Mouse (Mus musculus): ENCODE results near the gene Gabrb2. TPM values are rescaled to one million over a fixed set of nuclear protein-coding genes. Genes with fewer than 3 reads are reported as not detected.

Gabrb2 gene
- polyA plus RNA-seq, 1 experiment from 2014 or later, result 1.6 TPM

DNA sequence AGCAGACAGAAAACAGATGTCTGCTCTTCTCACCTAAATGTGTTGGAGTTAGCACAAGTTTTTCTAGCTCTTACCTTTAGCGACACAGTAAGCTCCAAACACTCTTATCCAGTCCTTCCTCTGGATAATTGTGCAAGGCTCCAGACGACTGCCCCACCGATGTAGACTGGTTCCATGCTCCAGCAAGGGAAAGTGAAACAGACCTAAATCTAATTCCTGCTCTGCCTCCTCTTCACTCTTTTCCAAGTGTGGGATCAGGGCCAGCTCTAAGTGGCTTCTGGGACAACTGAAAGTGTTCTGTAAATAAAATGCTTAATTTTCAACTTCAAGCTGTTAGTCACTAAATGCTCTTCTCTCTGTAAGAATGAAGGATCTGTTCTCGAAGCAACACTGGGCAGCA lies 201.6 kb downstream of the Gabrb2 start:
- ATAC-seq (ENCODE audit: low read depth) (no peak), DNase-seq (ENCODE audit: low spot score) (no peak)
- 87% methylated on average over 4 of the region's 4 CpGs for WGBS

DNA sequence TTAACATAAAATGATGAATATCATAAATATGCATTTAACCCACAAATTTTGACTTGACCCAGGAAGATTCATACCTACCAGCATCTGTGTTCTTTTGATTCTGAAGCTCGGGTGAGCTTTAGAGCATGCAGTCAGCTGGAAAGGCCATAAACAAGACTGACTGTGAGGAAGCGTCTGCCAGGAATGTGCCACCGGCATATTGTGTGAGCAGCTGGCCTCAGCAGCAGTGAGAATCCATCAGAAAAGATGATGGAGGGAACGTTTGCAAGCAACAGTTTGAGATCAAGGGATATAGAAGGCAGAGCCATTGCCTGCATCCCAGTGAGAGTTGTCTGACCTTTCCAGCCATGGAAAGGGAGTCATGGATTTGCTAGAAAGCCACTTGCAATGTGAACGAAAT lies 230.6 kb downstream of the Gabrb2 start:
- Histone ChIP-seq H3K9me3 (ENCODE audit: control insufficient read depth, low read length) (no peaks in the 10 kb centered on the region), H3K9ac (ENCODE audit: low read depth, low read length) (no peak overlapping the region), H3K27ac (replicated peaks; ENCODE audit: low read depth, low read length) (no peak overlapping the region), H3K27me3 (replicated peaks; ENCODE audit: control insufficient read depth, insufficient read depth, low read length) (no peaks in the 10 kb centered on the region), H3K4me1 (ENCODE audit: control insufficient read depth, insufficient read depth, low read length) (no peaks in the 10 kb centered on the region), H3K36me3 (ENCODE audit: control insufficient read depth, insufficient read depth, low read length) (no peaks in the 10 kb centered on the region), H3K4me2 (ENCODE audit: low read depth, low read length) (no peak overlapping the region), H3K4me3 (ENCODE audit: low read depth, low read length) (no peak overlapping the region)
- WGBS, result 53% methylated on average over 5 of the region's 5 CpGs
- ATAC-seq (ENCODE audit: low read depth) (no peak), DNase-seq (ENCODE audit: low spot score) (peak; percentile 1)

More for the DNA sequence above, 201.6 kb downstream of the Gabrb2 start:
- Histone ChIP-seq H3K27me3 (replicated peaks; ENCODE audit: control insufficient read depth, insufficient read depth, low read length) (no peaks in the 10 kb centered on the region), H3K4me2 (ENCODE audit: low read depth, low read length) (no peak overlapping the region), H3K9ac (ENCODE audit: low read depth, low read length) (no peak overlapping the region), H3K36me3 (ENCODE audit: control insufficient read depth, insufficient read depth, low read length) (no peaks in the 10 kb centered on the region), H3K4me3 (ENCODE audit: low read depth, low read length) (no peak overlapping the region), H3K9me3 (ENCODE audit: control insufficient read depth, low read length) (no peaks in the 10 kb centered on the region), H3K27ac (replicated peaks; ENCODE audit: low read depth, low read length) (no peak overlapping the region), H3K4me1 (ENCODE audit: control insufficient read depth, insufficient read depth, low read length) (no peaks in the 10 kb centered on the region)

DNA sequence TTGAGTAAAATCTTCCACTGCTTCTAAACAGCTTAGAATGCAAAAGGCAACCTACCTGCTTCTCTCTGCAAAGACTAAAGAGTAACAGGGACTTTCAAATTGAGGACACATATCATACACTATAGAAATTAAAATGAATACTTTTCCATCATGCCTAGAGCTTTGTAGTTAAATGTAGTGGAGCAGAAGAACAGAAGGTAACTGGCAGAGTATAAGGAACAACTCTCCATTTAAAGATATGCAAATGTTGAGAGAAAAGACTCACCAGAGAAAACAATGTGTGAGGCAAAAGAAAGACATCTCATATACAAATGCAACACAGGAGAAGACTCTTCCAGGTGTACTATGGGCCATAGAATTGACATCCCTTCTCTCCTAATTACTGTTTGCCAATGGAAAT lies 232.0 kb downstream of the Gabrb2 start:
- Histone ChIP-seq H3K27ac (replicated peaks; ENCODE audit: low read depth, low read length) (no peak overlapping the region), H3K9ac (ENCODE audit: low read depth, low read length) (no peak overlapping the region), H3K4me3 (ENCODE audit: low read depth, low read length) (no peak overlapping the region), H3K9me3 (ENCODE audit: control insufficient read depth, low read length) (no peaks in the 10 kb centered on the region), H3K27me3 (replicated peaks; ENCODE audit: control insufficient read depth, insufficient read depth, low read length) (no peaks in the 10 kb centered on the region), H3K36me3 (ENCODE audit: control insufficient read depth, insufficient read depth, low read length) (no peaks in the 10 kb centered on the region), H3K4me1 (ENCODE audit: control insufficient read depth, insufficient read depth, low read length) (no peaks in the 10 kb centered on the region), H3K4me2 (ENCODE audit: low read depth, low read length) (no peak overlapping the region)
- ATAC-seq (ENCODE audit: low read depth) (no peak), DNase-seq (ENCODE audit: low spot score) (no peak)

DNA sequence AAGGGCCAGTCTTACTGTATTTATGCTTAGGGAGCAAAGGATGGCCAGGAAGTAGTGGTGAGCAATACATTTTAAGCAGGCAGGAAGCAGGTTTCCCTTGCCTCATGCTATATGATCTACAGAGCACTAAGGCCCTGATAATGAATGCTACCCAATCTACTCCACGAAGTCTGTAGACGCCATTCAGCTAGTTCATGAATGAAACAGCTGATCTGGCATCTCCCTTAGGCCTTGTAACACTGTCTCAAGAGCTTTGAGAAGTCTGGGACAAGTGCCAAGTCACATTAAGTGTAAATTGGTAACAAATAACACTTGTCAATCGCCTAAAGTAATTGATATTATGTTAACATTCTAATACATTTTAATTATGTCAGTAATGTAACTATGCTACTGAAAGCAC lies 234.6 kb downstream of the Gabrb2 start:
- Histone ChIP-seq H3K4me2 (ENCODE audit: low read depth, low read length) (no peak overlapping the region), H3K27ac (replicated peaks; ENCODE audit: low read depth, low read length) (no peak overlapping the region), H3K9ac (ENCODE audit: low read depth, low read length) (no peak overlapping the region), H3K9me3 (ENCODE audit: control insufficient read depth, low read length) (no peaks in the 10 kb centered on the region), H3K4me3 (ENCODE audit: low read depth, low read length) (no peak overlapping the region), H3K36me3 (ENCODE audit: control insufficient read depth, insufficient read depth, low read length) (no peaks in the 10 kb centered on the region), H3K4me1 (ENCODE audit: control insufficient read depth, insufficient read depth, low read length) (no peaks in the 10 kb centered on the region), H3K27me3 (replicated peaks; ENCODE audit: control insufficient read depth, insufficient read depth, low read length) (no peaks in the 10 kb centered on the region)
- WGBS, result 34% methylated on average over 3 of the region's 3 CpGs
- ATAC-seq (ENCODE audit: low read depth), result no peak
- peak; percentile 40 for DNase-seq (ENCODE audit: low spot score)

DNA sequence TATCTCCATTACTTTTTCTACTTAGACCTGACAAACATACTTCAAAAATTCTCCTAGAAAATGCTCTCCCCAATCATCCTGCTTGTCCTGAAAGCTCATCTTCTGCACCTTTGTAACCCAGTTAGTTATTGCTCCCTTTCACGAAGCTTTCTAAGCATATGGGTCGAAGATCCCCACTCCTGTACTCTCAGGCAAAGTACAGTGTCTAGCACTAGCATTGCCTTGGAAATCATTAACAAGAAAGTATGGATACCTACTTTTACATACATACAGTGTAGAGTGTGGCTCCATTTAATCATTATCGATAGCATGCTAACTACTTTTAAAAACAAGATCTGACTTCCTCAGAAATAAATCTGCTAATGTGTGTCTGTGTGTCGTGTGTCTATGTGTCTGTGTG lies 249.1 kb downstream of the Gabrb2 start:
- H3K9me3 ChIP-seq (ENCODE audit: control insufficient read depth, low read length), result no peaks in the 10 kb centered on the region
- H3K27me3 ChIP-seq (replicated peaks; ENCODE audit: control insufficient read depth, insufficient read depth, low read length), result no peaks in the 10 kb centered on the region
- no peak for DNase-seq (ENCODE audit: low spot score)
- H3K4me2 ChIP-seq (ENCODE audit: low read depth, low read length), result no peak overlapping the region
- no peak overlapping the region for H3K27ac ChIP-seq (replicated peaks; ENCODE audit: low read depth, low read length)
- H3K4me3 ChIP-seq (ENCODE audit: low read depth, low read length), result no peak overlapping the region
- H3K9ac ChIP-seq (ENCODE audit: low read depth, low read length), result no peak overlapping the region
- ATAC-seq (ENCODE audit: low read depth), result no peak
- WGBS, result 83% methylated on average over 4 of the region's 4 CpGs
- H3K36me3 ChIP-seq (ENCODE audit: control insufficient read depth, insufficient read depth, low read length), result no peaks in the 10 kb centered on the region
- no peaks in the 10 kb centered on the region for H3K4me1 ChIP-seq (ENCODE audit: control insufficient read depth, insufficient read depth, low read length)

Other genes starting within 250 kb of the Gabrb2 start
- gene Gabra1, start 236.8 kb upstream of the Gabrb2 start, polyA plus RNA-seq (2014; fragmentation: Nextera tagmentation; extraction: Ambion mirVana), result 4.2 and 7.5 TPM in 2 replicates
- not detected in 2 replicates for gene Gabra6, start 98.7 kb upstream of the Gabrb2 start, polyA plus RNA-seq (2014; fragmentation: Nextera tagmentation; extraction: Ambion mirVana)

Data from embryonic facial prominence, embryonic 14.5 days (tissue).